Mouse (Mus musculus): ENCODE data around the gene Scgb2a2.
"Not testable (repeated sequence)": the region's sequence is repeated elsewhere in the genome, so short reads cannot be mapped to it uniquely, and the experiment has no call there.

Gene Scgb2a2

GRCm38 (mm10) chr19:9847262-9847661, at the start of gene Scgb2a2:
TSS of gene Scgb2a2 (plus strand) at chr19:9847562.
- no peak for DNase-seq

- DNase-seq, result peak; percentile 37
Observed at GRCm38 (mm10) chr19:9836581-9837340, 10.6 kb upstream of the Scgb2a2 start.

- no peak for DNase-seq
Observed at GRCm38 (mm10) chr19:9837341-9837715, 10.0 kb upstream of the Scgb2a2 start.

- DNase-seq, result not testable (repeated sequence)
Observed at GRCm38 (mm10) chr19:9849368-9850075, 2.2 kb downstream of the Scgb2a2 start.

- not testable (repeated sequence) for DNase-seq
Observed at GRCm38 (mm10) chr19:9860821-9861220, 13.5 kb downstream of the Scgb2a2 start.

GRCm38 (mm10) chr19:9864856-9865255, 17.5 kb downstream of the Scgb2a2 start:
- no peak for DNase-seq

GRCm38 (mm10) chr19:9865466-9865865, 18.1 kb downstream of the Scgb2a2 start:
- no peak for DNase-seq

GRCm38 (mm10) chr19:9878186-9878835, 30.9 kb downstream of the Scgb2a2 start:
- no peak for DNase-seq

GRCm38 (mm10) chr19:9886348-9886747, 39.0 kb downstream of the Scgb2a2 start:
- DNase-seq, result no peak

GRCm38 (mm10) chr19:9886771-9887170, 39.4 kb downstream of the Scgb2a2 start:
- DNase-seq, result no peak

- DNase-seq, result no peak
Observed at GRCm38 (mm10) chr19:9896067-9896466, 48.7 kb downstream of the Scgb2a2 start.

- DNase-seq, result peak; percentile 30
Observed at GRCm38 (mm10) chr19:9898339-9899066, 51.1 kb downstream of the Scgb2a2 start.

GRCm38 (mm10) chr19:9899072-9899779, 51.9 kb downstream of the Scgb2a2 start, which contains the start of gene Incenp:
TSS of gene Incenp (minus strand) at chr19:9899551.
- peak; percentile 93 for DNase-seq

- no peak for DNase-seq
Observed at GRCm38 (mm10) chr19:9899780-9900146, 52.4 kb downstream of the Scgb2a2 start.

GRCm38 (mm10) chr19:9900696-9901095, 53.3 kb downstream of the Scgb2a2 start:
- DNase-seq, result not testable (repeated sequence)
